Mouse (Mus musculus): ENCODE measurements at regions not wholly inside any gene's neighbourhood (a gene's known extent, or its start where the extent isn't known, plus 50 kb on each side); places are given as distances from the start of the nearest gene placed in this dataset.

DNA sequence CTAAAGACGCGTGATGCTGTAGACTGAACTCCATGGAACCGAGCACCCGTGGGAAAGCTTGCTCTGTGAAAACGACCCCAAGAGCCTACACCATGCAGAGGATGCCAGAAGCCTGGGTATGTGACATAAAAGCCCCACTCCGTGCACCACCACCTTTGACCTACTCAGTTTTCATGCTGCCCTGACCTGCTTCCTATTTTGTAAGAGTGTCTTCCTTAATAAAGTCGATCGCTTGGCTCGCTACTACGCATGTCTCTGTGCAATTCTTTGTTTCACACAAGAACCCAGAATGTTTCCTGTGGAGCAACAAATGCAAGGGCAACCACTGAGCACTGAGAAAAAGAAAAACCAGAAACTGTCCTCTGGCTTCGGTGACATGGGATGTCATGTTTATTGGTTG is 60.5 kb downstream of the Sec61b start:
- DNase-seq (ENCODE audit: low spot score in 2 of 2): no peak

DNA sequence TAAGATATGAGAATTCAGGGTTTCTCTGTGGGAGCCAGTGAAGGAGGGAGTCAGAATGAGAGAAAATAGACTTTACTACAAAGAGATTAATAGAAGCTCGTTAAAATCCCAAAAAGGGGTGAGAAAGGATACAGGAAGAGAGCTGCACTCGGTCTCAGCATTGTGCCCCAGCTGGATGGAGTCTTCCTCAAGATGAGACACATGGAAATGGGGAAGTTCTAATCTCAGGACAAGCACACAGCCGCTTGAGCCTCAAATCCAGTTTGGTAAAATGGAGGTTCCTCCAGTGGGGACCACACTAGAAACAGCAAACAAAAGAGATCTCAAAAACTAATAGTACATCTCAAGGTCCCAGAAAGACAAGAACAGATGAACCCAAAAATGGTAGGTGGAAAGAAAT is 93.2 kb downstream of the Sec61b start:
- no peak for DNase-seq (ENCODE audit: low spot score in 2 of 2)

DNA sequence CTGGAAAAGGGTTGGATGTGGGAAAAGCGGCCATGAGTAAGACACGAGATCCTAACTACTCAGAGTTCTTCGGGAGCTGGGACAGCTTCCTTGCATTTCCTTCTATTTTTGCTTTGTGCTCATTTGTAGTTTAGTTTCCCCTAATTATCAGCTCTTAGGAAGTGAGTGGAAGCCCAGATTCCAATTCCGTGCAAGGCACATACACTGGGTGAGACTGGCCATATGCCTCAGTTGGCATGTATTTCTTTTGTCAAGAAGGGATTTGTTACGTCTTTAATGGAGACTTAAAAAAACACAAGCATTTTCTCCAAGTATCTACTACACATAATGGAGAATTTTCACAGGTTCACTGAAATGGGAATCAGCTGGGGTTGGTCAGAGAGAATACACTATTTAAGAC is 96.4 kb downstream of the Sec61b start:
- DNase-seq (ENCODE audit: low spot score in 2 of 2): no peak

DNA sequence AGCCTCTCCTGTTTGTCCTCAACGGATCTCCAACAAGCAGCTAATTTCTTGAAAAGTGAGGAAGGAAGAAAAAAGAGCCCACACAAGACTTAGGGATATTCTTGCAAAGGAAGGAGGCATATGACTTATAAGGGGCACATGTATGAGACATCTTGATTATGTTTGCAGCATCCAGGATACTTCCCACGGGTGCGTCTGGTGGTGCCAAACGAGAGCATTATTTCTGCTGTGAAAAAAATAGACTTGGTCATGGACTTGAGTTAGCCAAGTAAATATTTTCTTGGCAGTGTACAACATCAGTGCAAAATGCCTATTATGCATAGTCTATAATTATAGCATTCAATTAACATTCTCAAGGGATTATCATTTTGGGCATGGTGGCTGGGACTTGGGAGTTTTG is 101.6 kb downstream of the Sec61b start:
- DNase-seq (ENCODE audit: low spot score in 2 of 2): peak; percentile 30 to 34

DNA sequence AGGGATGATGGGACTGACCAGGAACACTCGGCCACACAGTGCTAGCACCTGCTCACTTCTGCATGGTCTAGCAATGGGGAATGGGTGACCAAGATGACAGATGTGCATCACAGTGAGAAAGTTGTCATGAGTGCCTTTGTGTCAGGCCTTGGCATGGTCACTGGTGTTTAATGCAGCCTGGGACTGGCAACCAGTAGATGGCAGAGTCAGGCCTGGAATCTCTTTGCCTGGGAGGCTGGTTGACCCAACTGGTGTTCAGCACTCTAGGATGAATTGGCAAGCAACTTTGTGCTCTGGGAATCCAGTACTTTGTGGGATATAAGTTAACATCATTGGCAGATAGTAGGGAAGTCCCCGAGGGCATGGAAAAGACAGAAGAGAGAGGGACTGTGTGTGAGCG is 103.0 kb downstream of the Sec61b start:
- peak; percentile 46 to 59 for DNase-seq (ENCODE audit: low spot score in 2 of 2)

DNA sequence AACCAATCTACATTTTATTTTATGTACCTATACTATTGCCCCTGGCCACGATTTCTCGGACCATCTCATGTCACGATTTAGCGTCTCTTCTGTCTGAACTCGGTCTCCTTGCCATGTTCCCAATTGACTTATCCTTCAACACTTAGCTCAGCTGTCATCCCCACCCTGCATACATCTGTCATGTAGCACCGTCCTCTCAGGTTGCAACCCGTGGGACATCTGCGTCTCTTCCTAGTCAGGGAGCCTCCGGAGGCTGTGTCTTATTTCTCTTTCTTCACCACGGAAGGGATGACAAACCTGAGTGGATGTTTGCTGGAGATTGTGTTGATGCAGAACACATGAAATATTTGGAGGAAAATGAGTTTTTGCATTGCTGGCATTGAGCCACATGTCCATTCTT is 104.2 kb downstream of the Sec61b start:
- DNase-seq (ENCODE audit: low spot score in 2 of 2): no peak

DNA sequence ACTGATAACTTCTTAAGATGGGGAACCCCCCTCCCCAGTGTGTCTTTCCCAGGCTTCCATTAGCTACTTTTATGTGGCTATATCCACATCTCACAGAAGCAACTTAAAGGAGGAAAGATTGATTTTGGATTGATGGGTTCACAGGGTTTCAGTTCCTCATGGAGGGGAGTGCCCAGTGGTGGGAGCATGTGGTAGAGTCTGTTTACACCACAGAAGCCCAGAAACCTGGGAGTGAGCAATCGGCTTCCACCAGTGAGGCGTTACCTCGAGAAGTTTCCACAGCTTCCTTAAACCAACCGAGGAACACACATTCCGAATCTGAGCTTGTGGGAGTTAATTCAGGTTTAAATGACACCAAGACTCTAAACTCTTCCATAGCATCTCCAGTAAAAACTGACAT is 106.1 kb downstream of the Sec61b start:
- DNase-seq (ENCODE audit: low spot score in 2 of 2): no peak

DNA sequence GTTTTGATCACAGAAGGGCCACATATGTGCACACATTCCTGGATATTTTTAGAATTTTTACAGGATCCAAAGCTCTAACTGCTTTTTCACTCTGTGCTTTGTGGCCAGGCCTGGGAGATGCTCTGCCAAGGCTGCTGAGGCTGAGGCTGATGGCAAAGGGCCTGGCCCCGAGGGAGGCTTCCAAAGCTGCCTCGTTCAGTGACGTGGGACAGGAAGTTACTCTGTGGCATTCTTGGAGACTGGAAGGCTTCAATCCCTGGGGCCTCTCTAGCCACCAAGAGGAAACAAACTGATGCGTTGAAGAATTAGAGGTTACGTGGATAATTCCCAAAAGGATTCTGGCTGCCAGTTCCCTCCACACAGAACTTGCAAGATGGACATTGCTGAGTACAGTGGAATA is 112.8 kb downstream of the Sec61b start:
- DNase-seq (ENCODE audit: low spot score in 2 of 2): no peak

DNA sequence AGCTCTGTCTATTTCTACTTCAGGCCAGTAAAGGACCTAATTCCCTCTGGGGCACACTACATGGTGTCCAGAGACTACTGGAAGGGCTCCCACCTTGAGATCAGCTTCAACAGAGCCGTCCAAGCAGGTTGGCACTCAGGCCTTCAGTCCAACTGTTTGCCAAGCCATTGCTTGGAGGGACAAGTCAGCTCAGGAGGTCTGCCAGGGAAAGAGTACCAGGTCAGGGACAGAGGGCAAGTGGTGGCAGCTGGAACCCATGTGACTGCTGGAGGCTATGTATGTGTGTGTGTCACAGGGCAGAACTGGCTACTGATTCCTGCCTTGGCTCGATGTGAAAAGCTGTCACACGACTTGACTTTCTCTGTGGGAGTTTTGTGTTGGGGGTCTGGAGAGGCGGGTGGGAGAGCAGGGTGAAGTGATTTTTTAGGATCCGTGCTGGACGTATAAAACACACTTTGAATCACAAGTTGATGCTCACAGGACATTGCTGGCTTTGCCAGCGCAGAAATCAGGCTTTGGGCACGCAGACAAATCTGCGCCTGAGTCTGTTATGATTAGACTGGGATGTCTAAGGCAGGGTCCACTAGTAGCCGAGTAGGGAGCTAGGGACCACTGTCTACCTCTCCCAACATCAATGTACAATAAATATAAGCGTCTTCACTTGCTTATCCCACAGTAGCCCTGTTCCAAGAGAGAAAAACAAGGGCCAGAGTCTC is 118.0 kb downstream of the Sec61b start:
- no peak for DNase-seq (ENCODE audit: low spot score in 2 of 2)

DNA sequence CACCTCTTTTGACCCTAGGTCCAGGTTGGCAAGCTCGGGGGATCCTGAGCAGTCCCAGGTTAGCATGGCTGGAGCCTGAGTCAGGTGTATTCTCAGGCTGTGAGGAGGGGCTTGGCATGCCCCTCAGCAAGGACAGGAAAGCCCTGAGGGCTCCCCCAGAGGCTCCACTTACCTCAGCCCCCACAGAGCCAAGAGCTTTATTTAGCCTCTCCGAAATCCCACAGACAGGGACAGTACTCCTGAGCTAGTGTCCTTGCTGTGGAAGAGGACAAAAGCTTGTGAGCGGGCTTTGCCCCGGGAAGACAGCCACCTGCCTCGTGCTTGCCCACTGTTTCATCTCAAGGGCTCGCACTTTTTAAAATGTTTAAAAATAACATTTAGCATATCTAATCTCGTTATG is 118.7 kb downstream of the Sec61b start:
- DNase-seq (ENCODE audit: low spot score in 2 of 2): no peak

DNA sequence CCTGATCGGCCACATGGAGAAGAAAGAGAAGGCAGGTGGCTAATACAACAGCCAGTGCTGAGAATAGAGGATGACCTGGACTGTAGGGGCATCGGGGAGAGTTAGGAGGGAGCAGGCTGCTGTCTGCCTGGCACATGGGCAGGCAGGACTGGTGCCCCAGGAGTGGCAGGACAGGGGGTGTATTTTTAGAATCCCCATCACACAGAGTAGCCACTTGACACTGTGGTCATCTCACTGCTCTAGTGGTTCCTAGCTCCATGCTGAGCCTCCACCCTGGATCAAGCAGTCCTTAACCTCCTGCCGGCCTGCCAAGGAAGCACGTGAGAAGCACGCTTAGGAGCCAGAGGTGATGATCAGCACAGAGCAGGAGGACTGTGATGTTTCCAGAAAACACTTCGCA is 119.7 kb downstream of the Sec61b start:
- DNase-seq (ENCODE audit: low spot score in 2 of 2): no peak

DNA sequence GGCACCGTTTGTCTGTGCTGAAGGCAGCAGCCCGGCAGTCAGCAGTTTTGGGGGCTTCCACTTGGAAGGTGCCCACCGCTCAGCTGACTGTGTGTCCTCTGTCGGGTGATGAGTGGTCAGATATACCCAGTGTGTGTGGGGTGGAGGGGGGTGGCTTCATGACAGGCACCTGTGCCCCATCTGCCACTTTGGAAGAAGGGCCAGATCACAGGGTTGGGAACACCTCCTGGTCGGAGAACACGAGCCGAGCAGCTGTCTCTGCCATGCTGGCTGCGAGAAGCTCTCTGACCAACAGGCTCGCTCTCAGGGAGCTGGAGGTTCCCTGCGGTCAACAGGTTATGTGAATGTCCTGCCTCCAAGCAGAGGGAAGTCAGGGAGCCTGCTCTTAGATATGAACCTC is 121.4 kb downstream of the Sec61b start:
- no peak for DNase-seq (ENCODE audit: low spot score in 2 of 2)

DNA sequence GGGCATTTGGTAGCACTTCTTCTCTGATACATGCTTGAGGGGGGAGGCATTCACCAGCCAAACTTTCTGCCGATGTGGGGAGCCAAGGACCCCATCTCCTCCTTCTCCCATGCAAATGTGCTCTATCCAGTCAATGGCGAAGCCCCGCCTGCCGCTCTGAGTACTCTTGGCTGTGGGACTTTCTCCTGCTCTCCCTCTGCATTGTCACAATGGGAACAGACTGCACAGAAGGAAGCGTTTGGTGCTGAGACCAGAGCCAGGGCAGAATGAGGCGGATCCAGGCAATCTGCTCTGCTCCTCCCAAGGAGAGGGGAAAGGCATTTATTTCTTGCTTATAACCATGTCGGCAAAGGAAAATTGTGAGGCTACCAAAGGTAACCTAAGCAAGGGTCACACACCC is 123.1 kb downstream of the Sec61b start:
- no peak for DNase-seq (ENCODE audit: low spot score in 2 of 2)

DNA sequence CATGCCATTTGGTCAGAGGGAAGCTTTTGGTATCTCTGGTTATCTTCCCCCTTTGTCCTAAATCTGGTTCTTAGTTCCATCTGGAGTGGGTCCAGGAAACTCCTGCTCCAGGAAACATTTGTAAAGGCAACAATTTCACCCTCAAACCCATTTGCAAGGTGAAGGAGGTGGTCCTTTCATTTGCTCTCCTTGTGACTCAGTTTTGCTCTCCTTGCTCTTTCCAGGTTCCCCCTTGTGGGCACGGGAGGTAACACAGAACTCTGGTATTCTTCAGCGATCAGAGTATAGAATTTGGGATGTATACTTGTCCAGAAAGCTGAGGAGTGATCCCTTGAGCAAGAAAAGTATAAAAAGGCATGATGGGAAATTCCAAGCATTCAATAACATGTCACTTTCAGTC is 123.8 kb downstream of the Sec61b start:
- peak; percentile 47 to 58 for DNase-seq (ENCODE audit: low spot score in 2 of 2)

DNA sequence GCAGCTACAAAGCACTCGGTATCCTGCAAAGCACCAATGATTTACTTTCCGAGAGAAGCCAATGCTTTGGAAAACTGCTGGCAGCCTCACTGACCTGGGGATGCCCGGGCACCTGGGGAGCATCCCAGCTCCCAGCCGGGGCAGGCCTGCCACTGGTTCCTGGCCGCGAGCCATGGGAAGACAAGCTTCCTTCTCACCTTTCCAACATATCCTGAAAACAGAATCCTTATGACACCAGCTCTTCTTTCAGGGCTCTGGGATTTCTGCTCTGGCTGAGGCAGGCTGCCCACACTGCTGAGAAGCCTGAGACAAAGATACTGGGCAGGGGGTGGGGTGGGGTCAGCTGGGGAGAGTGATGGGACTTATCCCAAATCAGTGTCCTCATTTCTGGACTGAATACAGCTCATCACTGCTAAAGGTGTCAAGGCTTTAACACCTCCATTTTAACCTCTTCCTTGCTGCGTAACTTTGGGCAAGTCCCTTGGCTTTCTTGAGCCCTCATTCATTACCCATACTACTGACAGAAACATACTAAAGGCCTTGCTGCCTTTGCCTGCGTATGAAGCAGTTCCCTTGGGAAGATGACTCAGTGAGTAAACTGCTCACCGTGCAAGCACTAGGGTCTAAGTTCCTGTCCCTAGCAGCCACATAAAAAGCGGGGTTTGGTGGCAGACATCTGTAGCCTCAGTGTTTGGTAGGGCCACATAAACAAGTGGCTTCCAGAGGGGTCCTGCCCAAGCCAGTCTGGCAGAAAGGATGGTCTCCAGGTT is 127.0 kb downstream of the Sec61b start:
- DNase-seq (ENCODE audit: low spot score in 2 of 2): no peak

DNA sequence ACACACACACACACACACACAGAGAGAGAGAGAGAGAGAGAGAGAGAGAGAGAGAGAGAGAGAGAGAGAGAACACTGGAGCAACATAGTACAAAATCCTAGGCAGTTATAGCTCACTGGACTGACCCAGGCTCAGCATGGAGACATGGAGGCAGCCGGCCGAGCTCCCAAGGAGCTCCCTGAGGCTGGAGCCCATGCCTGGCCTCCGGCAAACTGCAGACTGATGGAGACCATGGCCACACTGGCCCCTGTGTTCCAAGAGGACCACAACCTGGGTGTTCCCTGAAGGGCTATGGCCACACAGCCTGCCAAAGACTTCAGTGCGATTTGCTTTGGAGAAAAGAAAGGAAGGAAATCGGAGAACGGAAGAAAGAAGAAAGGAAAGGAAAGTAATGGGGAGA is 128.9 kb downstream of the Sec61b start:
- no peak for DNase-seq (ENCODE audit: low spot score in 2 of 2)

DNA sequence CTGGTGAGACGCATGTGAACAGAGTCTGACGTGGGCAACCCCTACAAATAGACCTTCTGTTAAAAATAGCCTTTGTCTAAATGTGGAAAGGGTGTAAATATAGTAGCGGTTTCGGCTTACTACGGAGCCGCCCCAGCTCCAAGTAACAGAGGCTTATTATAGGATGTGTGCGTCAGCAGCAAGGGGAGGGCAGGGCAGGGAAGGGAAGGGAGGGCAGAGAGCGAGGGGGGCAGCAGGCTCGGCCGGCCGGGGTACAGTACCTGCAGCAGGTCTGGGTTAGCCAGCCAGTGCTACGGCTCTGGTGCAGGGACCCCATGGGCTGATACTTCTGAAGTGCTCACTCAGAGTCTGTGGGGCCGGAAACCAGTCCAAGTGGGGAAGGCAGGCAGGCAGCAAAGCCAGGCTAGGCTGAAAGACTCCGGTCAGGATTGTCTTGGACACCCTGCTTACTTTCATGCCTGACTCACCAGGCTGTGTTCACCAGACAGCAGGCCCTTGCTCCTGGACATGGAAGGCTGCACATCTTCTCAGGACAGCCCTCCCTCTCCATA is 129.5 kb downstream of the Sec61b start:
- DNase-seq (ENCODE audit: low spot score in 2 of 2): peak; percentile 36 to 43

DNA sequence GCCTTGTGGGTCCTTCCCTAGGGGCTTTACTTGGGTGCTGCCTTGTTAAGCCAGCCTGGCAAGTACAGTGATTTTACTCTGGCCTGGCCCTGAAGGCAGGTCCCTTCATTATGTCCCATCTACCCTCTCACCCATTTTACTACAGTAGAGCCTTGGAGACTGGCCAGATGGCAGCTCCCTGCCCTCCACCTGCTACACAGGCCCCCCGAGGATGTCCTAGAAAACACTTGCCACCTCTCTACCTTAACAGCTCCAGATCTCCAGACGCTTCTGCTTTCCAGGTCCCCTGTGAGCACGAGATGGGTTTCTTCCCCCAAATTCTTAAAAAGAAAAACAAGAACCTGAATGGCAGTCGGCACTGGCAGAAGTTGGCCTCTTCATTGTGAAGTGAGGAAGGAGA is 131.2 kb downstream of the Sec61b start:
- DNase-seq (ENCODE audit: low spot score in 2 of 2): no peak

DNA sequence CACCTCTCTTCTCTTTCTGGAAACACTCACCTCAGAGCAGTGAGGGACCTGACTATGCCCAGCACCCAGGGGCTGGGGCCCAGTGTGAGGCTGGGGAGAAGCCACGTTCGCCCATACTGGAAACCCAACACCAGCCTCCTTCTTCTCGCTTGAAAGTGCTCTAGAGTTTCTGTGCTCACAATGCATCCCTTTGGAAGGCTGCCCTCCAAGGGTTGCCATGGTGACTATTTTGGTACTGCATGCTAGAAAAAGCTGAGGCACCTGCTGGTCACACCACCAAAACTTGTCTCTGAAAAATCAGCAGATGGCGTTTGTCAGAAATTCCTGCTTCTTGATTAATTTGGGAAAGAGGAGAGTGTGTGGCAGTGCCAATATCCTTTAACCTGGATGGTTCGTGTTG is 134.2 kb downstream of the Sec61b start:
- DNase-seq (ENCODE audit: low spot score in 2 of 2): peak; percentile 89 to 95

DNA sequence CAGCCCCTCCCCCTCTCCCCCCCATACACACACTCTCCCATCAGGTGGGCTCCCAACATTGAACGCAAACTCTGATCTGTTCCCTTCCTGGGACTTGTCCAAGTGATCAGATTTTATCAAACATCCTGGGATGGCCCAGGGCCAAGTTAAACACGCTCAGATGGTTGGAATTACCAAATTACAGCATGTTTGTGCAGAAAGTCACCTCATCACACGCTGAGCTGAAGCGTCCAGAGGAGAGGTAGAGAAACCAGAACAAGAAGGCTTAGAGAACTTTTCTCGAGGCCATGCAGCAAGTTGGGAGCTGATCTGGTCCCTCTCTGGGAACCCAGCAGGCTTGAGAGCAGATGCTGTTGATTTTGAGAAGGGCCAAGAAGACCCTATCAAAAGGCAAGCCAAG is 136.5 kb downstream of the Sec61b start:
- DNase-seq (ENCODE audit: low spot score in 2 of 2): no peak

DNA sequence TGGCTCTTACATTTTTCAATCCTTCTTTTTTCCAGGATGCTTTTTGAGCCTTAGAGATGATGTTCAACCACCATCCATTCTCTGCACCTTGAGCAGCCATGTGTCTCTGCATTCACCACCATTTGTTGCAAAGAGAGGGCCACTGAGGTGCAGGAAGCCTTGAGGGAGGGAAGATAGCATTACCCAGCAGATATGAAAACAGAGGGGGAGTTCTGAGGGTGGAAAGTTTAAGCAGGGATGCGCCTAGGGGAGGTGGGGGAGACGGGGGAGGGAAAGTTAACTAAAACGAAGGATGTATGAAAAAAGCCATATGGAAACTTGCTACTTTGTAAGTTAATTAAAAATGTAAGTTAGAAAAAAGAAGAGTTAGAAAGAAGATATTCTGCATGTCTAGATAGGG is 142.1 kb downstream of the Sec61b start:
- DNase-seq (ENCODE audit: low spot score in 2 of 2): no peak

DNA sequence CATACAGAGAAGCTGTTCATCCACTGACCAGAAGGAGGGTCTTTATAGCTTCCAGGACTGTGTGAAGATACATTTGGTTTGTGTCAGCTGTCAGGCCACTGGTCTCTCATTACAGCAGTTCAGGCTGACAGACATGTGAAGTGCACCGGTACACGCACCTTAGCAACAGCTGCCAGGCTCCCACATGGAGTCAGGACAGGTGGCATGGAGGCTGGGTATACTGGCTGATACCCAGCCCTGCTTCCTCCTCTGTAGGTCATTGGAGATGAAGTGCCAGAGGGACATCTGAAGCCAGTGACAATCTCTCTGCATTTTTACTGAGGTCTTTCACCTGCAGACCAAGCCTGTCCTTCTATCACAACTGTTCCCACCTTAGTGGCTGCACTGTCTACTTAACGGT is 146.2 kb downstream of the Sec61b start:
- no peak for DNase-seq (ENCODE audit: low spot score in 2 of 2)
